Mouse (Mus musculus) ES-E14 (cell line): ENCODE measurements around the gene Hspb1. TPM values are rescaled to one million over a fixed set of nuclear protein-coding genes. Genes with fewer than 3 reads are reported as not detected.

Source experiments
- DNase-seq: peaks from one replicate; pipeline ENCODE4 v3.0.0-alpha.2; 2013; ENCODE audit warnings: low read depth, low spot score
- H3K27ac ChIP-seq: 2 replicates; pipeline ENCODE4 v1.5.1; 2012; ENCODE audit warnings: low read depth, mild to moderate bottlenecking, low read length, moderate library complexity, mixed read lengths; ENCODE audit not compliant: poor library complexity, insufficient read depth, severe bottlenecking
- H3K36me3 ChIP-seq: 2 replicates; pipeline ENCODE4 v1.6.1; 2012; ENCODE audit warnings: mild to moderate bottlenecking, low read length, moderate library complexity, mixed read lengths; ENCODE audit not compliant: control insufficient read depth, poor library complexity, insufficient read depth, severe bottlenecking
- H3K4me1 ChIP-seq, 2 experiments: fragments of 150-350 bp in 1 of 2; sonication (generic) in 1 of 2; 2 replicates each; pipeline ENCODE4 v1.6.1; 2012; ENCODE audit warnings: low read length in 2 of 2, mild to moderate bottlenecking in 1 of 2, mixed read lengths in 1 of 2; ENCODE audit not compliant: control insufficient read depth in 2 of 2, insufficient read depth in 2 of 2, poor library complexity in 1 of 2
- H3K4me3 ChIP-seq, 2 experiments: fragments of 150-350 bp in 1 of 2; sonication (generic) in 1 of 2; 2 replicates each; pipeline ENCODE4 v1.5.1; 2012; ENCODE audit warnings: low read length in 2 of 2, low read depth in 1 of 2, mild to moderate bottlenecking in 1 of 2, mixed read lengths in 1 of 2; ENCODE audit not compliant: insufficient read depth in 1 of 2, poor library complexity in 1 of 2, severe bottlenecking in 1 of 2
- H3K9ac ChIP-seq: 2 replicates; pipeline ENCODE4 v1.6.1; 2012; ENCODE audit warnings: low read depth, mild to moderate bottlenecking, low read length, mixed read lengths; ENCODE audit not compliant: poor library complexity, insufficient read depth, severe bottlenecking
- H3K9me3 ChIP-seq: fragments of 150-350 bp; sonication (generic); 2 replicates; pipeline ENCODE4 v1.6.1; 2012; ENCODE audit warnings: low read depth, mild to moderate bottlenecking, low read length; ENCODE audit not compliant: control insufficient read depth, insufficient read depth
- CHD2 ChIP-seq: IDR thresholded peaks from 2 replicates; pipeline ENCODE4 v1.6.1; 2014; ENCODE audit warnings: mild to moderate bottlenecking, low read depth, low read length, inconsistent platforms
- HCFC1 ChIP-seq: IDR thresholded peaks from 2 replicates; pipeline ENCODE4 v1.6.1; 2012; ENCODE audit warnings: low read length, inconsistent platforms, borderline replicate concordance; ENCODE audit not compliant: insufficient read depth
- MAFK ChIP-seq: IDR thresholded peaks from 2 replicates; pipeline ENCODE4 v1.6.1; 2014; ENCODE audit warnings: mild to moderate bottlenecking, low read depth, low read length, inconsistent platforms; ENCODE audit not compliant: insufficient read depth
- ZC3H11A ChIP-seq: IDR thresholded peaks from 2 replicates; pipeline ENCODE4 v1.6.1; 2012; ENCODE audit warnings: low read depth, mild to moderate bottlenecking, inconsistent platforms, low read length, borderline replicate concordance
- ZNF384 ChIP-seq: IDR thresholded peaks from 2 replicates; pipeline ENCODE4 v1.6.1; 2012; ENCODE audit warnings: low read depth, low read length, inconsistent platforms
- in situ Hi-C, 2 experiments: fragments of 600-800 bp; cut with MboI; formaldehyde crosslinking; loops; one replicate each; pipeline ENCODE4 v1.15.1; 2025; ENCODE audit warnings: low sequenced_read_pairs in 2 of 2, inconsistent platforms in 1 of 2; ENCODE audit not compliant: unreplicated experiment in 2 of 2
- total RNA-seq: library from RNA; depleted of rRNA; stranded (reverse); fragments of 300-350 nt; gene quantifications from 2 replicates; pipeline ENCODE4 v1.2.3, GENCODE M21; 2012

Hspb1 gene
- total RNA-seq, 1 experiment, result 878 TPM

DNA sequence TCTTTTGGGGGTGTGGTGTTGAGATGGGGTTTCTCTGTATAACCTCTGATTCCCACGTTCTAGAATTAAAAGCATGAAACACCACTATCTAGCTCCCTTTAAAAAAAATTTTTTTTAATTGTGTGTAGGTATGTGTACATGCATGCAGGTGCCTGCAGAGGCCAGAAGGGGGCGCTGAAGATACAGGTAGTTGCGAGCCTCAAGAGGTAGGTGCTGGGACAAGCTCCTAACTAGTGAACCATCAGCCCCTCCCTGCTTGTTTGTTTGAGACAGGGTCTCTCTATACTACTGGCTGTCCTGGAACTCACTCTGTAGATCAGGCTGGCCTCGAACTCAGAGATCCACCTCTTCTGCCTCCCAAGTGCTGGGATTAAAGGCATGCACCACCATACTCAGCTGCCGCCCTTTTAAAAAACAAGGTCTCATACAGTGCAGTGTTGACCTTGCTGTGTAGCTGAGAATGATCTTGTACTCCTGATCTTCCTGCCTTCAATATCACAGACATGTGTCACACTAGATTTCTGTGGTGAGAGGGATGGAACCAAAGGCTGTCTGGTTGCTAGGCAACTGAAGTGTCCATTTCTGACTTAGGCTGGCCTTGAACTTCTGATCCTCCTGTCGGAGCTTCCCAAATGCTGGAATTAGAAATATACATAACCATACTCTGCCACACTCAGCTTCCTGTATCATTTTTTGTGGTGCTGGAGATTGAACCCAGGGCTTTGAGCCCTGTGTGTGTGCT lies 13.8 kb downstream of the Hspb1 start:
- TF ChIP-seq CHD2, result no peak
- 0 out of 2 replicates have a peak, but pooled peaks have one; percentile 13 for TF ChIP-seq MAFK
- TF ChIP-seq HCFC1, result no peak
- peak; percentile 88 for TF ChIP-seq ZNF384
- TF ChIP-seq ZC3H11A, result peak; percentile 34
- DNase-seq, result peak; percentile 88
- H3K4me1 ChIP-seq, result peaks cover 2 to 17% of the 10 kb centered on the region in 2 experiments; a peak in 3 of 4 replicates
- no peak overlapping the region for H3K4me3 ChIP-seq
- in situ Hi-C loops, result no loop called here
- no peaks in the 10 kb centered on the region for H3K9me3 ChIP-seq
- H3K36me3 ChIP-seq, result peaks cover 8% of the 10 kb centered on the region
- no peak overlapping the region; the same call in 1 of the 2 replicates for H3K27ac ChIP-seq
- no peak overlapping the region for H3K9ac ChIP-seq

GRCm38 (mm10) chr5:135903058-135903457 lies 15.3 kb downstream of the Hspb1 start:
- in situ Hi-C loops, result no loop called here
- no peak for DNase-seq
- peaks cover 19% of the 10 kb centered on the region for H3K36me3 ChIP-seq
- H3K4me3 ChIP-seq, result peak overlapping the region; percentile 36 to 53
- peaks cover 2 to 15% of the 10 kb centered on the region in 2 experiments; a peak in 3 of 4 replicates for H3K4me1 ChIP-seq
- H3K27ac ChIP-seq, result no peak overlapping the region; the same call in 1 of the 2 replicates
- no peak for TF ChIP-seq ZC3H11A
- no peak for TF ChIP-seq HCFC1
- no peak for TF ChIP-seq CHD2
- TF ChIP-seq ZNF384, result no peak
- H3K9me3 ChIP-seq, result no peaks in the 10 kb centered on the region
- no peak overlapping the region for H3K9ac ChIP-seq

GRCm38 (mm10) chr5:135903551-135904151 lies 15.9 kb downstream of the Hspb1 start:
- DNase-seq, result peak; percentile 93

GRCm38 (mm10) chr5:135904259-135904658 lies 16.5 kb downstream of the Hspb1 start:
- in situ Hi-C loops, result no loop called here
- no peak for TF ChIP-seq ZNF384
- TF ChIP-seq ZC3H11A, result no peak
- TF ChIP-seq HCFC1, result no peak
- no peak for TF ChIP-seq CHD2
- TF ChIP-seq MAFK, result no peak
- no peak overlapping the region for H3K4me3 ChIP-seq

More at GRCm38 (mm10) chr5:135903551-135904151, 15.9 kb downstream of the Hspb1 start:
- Histone ChIP-seq H3K27ac (peak overlapping the region; percentile 49; the same call in 1 of the 2 replicates), H3K36me3 (peaks cover 24% of the 10 kb centered on the region), H3K9me3 (no peaks in the 10 kb centered on the region), H3K9ac (peak overlapping the region; percentile 63), H3K4me3 (peak overlapping the region; percentile 53 to 65), H3K4me1 (peaks cover 2 to 15% of the 10 kb centered on the region in 2 experiments; a peak in 3 of 4 replicates)
- in situ Hi-C loops, result no loop called here
- TF ChIP-seq MAFK (no peak), CHD2 (no peak; the same call in 1 of the 2 replicates), ZC3H11A (no peak), ZNF384 (no peak), HCFC1 (no peak)

More at GRCm38 (mm10) chr5:135904259-135904658, 16.5 kb downstream of the Hspb1 start:
- Histone ChIP-seq H3K4me1 (peaks cover 2 to 15% of the 10 kb centered on the region in 2 experiments; a peak in 3 of 4 replicates), H3K9me3 (no peaks in the 10 kb centered on the region), H3K9ac (no peak overlapping the region), H3K36me3 (peaks cover 29% of the 10 kb centered on the region), H3K27ac (no peak overlapping the region)
- no peak for DNase-seq
